Mouse (Mus musculus) gastrocnemius, adult 8-10 months (tissue): Measurements from ENCODE around the gene Arid1b. TPM values are rescaled to one million over a fixed set of nuclear protein-coding genes. Genes with fewer than 3 reads are reported as not detected.

Source experiments
- DNase-seq, 2 experiments: peaks; one replicate each; pipeline ENCODE4 v3.0.0; 2022; ENCODE audit warnings: low spot score in 2 of 2
- total RNA-seq, 4 experiments: library from RNA; stranded (reverse); gene quantifications; 2 replicates each; pipeline ENCODE4 v1.2.4; 2022

Arid1b gene
- total RNA-seq, 4 experiments from 2014 or later: 30.8 to 35.6 (median 33.9) TPM

- DNase-seq: no peak
These were observed 62.5 kb downstream of the Arid1b start for GRCm38 (mm10) chr17:5056654-5057053.

GRCm38 (mm10) chr17:5057286-5057685 lies 63.2 kb downstream of the Arid1b start:
- DNase-seq: no peak

- DNase-seq: peak; percentile 62 to 73
These were observed 64.0 kb downstream of the Arid1b start for GRCm38 (mm10) chr17:5057944-5058720.

GRCm38 (mm10) chr17:5059092-5059601 lies 65.0 kb downstream of the Arid1b start:
- no peak for DNase-seq

GRCm38 (mm10) chr17:5060515-5061084 lies 66.5 kb downstream of the Arid1b start:
- no peak for DNase-seq

- no peak for DNase-seq
These were observed 67.1 kb downstream of the Arid1b start for GRCm38 (mm10) chr17:5061183-5061582.

GRCm38 (mm10) chr17:5061593-5061992 lies 67.5 kb downstream of the Arid1b start:
- no peak for DNase-seq

DNA sequence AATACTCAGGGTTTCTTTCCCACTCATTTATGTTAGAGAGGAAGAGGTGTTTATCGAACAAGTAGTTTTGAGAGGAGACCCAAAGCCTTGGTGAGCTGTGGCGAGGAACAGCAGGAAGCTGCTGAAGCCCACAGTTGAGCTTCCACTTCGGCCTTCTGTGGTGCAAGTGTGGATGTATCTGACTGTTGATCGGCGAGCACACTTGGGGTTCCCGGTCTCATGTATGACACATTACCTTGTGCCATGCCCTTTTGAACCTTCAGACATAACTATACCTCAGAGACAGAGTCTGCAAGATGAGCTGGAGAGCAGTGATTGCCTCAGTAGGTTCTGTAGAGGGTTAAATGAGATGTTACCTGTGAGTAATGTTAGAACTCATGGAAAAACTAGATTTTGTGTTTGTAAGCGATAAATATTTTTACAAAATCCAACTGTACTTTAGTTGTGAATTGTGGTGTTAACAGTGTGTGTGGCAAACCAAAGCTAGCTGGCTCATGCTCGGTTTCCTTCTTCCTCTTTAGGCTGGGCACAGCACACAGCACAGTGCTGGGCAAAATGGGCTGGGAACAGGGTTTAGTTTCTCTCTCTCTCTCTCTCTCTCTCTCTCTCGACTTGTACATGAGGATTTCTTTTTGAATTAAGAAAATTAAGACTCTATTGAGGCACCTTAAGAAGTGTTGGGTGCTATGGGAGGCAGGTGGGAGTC lies 69.5 kb downstream of the Arid1b start:
- DNase-seq: no peak

- DNase-seq: no peak
These were observed 70.6 kb downstream of the Arid1b start for GRCm38 (mm10) chr17:5064777-5065176.

GRCm38 (mm10) chr17:5065270-5065669 lies 71.1 kb downstream of the Arid1b start:
- no peak for DNase-seq

DNA sequence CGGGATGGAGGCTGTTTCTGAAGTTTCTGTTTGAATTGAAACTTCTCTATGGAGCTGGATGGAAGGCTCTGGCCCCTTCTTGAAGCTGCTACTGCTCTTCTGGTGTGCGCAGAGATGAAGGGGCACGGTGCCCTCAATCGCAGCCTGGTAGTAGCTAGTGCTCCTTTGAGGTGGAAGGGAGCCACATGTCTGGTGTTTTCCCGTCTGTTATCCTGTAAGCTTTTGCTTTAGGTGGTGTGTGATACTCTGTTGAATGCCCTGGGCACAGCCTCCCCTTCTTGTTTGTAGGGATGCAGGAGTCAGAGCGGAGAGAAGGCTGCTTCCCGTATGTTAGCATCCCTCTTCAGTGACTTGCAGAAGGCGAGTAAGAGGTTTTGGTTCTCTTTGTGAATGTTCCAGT lies 72.7 kb downstream of the Arid1b start:
- no peak for DNase-seq

GRCm38 (mm10) chr17:5067264-5067663 lies 73.1 kb downstream of the Arid1b start:
- DNase-seq: no peak

DNA sequence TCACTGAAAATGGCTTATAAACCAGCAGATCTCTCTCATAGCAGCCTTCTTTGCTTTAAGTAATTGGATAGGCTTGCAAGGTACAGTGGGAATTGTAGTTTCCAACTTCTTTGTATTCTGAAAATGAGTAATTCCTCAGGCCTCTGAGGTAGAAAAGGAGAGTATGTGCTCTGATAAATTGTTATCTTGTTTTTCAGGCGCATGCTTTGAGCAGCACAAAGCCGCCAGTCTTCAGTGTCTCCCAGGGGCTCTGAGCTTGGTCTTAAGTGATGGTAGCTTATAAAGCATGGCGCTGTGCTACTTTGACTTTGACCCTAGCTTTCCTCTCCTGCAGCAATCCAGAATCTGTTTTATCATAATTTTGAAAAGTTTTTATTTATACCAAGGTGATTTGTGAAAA lies 76.3 kb downstream of the Arid1b start:
- DNase-seq: no peak

DNA sequence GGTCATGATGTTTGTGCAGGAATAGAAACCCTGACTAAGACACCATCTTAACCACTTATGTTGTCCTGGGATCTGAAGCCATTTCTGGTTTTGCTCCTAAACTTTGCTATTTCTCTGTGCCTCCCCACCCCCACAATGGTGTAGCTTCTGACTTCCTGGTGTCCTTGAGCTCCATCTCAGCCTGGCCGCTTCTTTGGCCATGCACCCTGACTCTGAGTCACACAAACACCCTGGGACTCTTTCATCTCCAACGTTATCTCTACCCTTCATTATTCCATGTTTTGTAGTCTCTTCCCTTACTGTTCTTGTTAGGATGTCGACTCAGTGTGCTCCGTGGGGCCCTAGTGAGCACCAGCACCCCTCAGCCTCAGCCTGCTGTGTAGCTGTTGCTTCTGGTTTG lies 78.4 kb downstream of the Arid1b start:
- DNase-seq: no peak

GRCm38 (mm10) chr17:5074752-5075506 lies 80.8 kb downstream of the Arid1b start:
- no peak for DNase-seq

DNA sequence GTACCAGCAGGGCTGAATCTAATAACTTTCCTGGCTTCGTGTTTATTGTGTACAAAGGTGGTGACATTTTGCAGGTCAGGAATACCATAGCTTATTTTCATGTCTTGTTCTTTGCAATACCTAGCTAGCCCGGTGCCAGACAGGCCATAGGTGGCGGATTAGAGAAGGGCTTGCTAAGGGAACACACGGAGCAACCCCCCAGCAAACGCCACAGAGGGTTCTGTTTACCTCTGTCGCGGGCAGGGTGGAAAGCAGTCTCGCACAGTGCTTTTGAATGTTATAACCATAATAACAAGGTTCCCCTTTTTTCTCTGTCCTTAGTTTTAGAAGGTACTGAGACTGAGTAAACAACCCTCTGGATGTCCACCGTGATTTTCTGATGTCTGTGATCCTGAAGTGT lies 83.9 kb downstream of the Arid1b start:
- no peak for DNase-seq

DNA sequence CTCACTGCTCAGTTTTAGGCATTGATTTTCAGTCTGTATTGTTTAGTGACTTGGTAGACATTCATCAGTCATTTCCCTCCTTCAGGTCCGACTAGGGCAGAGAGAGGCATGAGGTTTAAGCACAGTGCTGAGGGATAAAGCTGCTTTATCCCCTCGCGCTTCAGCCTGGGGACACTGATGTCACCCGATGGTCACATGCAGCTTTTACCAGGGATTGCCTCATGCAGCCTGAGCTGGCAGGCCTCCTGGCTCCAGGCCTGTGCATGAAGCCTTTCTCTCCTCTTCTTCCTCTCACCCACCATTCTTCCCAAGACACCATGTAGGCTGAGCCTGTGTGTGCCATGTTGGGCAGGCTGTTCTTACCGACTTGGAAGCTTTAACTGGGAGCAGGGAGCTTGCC lies 84.4 kb downstream of the Arid1b start:
- DNase-seq: no peak

GRCm38 (mm10) chr17:5080884-5081419 lies 86.8 kb downstream of the Arid1b start:
- DNase-seq: no peak

DNA sequence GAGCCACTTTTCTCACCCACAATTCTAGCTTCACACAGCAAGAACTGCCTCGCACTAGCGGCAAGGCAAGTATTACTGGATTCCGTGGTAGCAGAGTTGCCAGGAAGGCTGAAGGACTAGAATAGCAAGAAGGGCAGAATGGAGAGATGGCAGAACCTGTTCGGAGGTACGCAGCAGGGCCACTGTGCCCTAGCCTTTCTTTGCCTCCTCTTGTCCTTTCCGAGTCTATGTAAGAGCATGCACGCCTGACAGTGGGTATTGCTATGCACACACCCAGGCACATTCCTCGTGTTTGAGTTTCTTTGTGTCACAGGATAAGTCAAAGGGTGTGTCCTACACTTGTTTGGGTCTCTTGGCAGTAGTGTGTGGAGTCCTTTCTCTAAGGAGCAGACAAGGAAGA lies 88.1 kb downstream of the Arid1b start:
- DNase-seq: no peak

- no peak for DNase-seq
These were observed 89.4 kb downstream of the Arid1b start for GRCm38 (mm10) chr17:5083497-5083896.

DNA sequence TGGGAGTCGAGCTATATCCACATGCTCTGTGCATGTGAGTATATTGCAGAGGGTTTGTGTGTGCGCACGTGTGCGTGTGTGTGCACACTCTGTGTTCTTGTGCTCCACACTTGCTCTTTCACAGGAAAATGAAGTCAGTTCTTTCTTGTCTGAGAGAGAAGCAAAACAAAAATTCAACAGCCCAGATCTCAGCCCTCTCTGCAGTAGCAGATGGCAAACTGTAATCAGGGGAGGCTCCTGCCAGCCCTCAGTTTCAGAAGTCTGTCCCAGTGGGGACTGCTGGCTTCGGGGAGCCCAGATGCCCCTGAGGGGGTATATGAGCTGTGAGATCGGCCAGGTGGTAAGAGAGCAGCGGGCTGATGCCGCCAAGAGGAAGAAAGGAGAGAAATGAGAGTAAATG lies 90.0 kb downstream of the Arid1b start:
- no peak for DNase-seq
